Mouse (Mus musculus): ENCODE measurements around the gene Gpr83.

Gpr83 gene

DNA sequence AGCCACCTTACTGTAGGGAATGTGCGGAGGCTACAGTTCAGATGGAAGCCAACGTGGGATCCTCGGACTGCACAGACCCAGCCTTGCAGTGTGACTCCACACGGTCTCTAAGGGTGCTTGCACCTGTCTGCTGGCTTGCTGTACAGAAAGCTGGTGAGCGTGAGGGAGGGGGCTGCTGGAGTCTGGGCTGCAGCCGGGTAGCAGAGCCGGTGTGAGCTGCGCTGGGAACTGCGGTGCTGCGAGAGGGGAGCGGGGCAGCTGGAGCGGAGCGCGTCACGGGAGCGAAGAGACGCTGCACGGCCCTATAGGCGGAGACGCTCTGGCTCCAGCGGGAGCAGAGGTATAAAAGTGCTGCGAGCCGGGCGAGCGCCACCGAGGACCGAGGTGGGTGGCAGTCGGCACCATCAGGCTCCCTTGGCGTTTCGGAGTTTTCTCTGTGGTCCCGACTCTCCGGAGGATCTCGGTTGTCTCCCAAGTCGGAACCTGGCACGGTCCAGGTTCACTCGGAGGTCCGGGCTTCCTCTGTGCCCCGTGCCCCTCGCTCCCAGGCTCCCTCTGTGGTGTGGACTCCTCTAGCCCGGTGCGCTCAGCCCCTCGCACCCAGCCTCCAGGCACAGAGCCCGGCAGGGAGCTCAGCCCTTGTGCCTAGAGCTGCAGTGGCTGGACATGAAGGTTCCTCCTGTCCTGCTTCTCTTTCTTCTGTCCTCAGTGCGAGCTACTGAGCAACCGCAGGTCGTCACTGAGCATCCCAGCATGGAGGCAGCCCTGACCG, at the start of gene Gpr83:
Gpr83 (plus strand) TSS at position 343 of the 772 bp plus-strand sequence.
- DNase-seq (ENCODE audit: low spot score in 2 of 2): no peak

DNA sequence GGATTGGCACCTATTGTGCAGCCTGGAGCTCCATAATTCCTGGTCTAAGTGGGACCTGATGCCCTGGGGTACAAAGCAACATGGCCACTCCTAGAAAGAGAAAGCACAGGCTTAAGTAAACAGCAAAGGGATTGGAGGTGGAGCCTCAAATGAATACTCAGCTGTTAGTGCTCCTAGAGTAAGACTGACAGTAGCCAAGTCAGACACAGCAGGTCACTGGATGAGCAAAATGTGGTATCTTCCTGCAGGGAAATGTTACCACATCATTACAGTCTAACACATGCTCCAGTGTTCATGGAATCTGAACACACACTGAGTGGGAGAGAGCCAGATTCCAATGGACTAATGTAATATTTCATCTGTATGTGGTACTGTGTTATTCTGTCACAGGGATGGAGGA, 38.6 kb upstream of the Gpr83 start:
- DNase-seq (ENCODE audit: low spot score in 2 of 2): no peak

DNA sequence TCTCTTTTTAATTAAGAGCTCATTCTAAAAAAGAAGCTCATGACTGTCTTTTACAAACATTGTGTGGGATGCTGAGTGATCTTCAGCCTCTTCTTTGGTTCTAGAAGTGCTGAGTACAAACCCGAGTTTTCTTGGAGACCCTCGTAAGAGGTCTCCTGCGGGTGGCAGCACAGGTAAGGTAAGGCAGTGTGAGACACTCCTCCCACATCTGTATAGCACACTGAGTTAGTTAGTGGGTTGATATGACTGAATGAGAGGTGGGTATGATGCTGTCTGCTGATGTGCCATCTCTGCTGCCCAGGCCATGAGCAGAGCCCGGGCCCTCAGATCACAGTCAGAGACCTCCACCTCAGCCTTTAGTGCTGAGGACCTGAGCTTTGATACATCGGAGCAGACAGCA, 35.2 kb upstream of the Gpr83 start:
- no peak for DNase-seq (ENCODE audit: low spot score in 2 of 2)

DNA sequence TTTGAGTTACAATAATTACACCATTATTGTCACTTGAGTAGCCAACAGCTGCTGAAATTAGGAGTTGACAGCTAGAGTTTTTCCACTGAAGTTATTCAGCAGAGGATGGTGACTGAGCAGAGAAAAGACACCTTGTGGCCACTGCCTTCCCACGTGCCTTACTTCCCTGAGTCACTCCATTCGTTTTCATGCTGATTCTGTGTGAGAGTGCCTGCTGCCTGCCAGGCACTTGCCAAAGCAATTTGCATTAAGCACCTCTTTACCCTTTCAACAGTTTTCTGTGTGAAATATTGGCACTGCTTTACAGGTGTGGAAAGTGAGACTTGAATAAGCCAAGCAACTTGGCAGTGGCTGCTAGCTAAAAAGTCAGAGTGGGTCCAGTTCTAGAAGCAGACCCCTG, 32.1 kb upstream of the Gpr83 start:
- DNase-seq (ENCODE audit: low spot score in 2 of 2): no peak

DNA sequence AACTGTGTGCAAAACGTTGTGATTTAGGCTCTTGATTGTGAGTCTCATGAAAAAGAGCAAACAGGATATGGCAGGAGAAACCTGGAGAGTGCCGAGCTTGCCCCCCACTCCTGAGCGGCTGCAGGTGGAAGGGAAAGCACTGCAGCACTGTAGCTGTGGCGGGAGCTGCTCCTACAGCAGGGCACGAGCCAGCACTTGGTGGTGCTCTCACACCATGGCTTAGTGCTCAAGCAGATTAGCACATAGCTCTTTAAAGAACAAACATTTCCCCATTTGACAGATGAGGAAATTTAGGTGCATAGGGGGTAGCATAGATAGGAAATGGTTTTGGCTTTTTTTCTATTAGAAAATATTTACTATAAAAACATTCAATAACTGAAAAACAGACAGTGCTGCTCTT, 28.0 kb upstream of the Gpr83 start:
- DNase-seq (ENCODE audit: low spot score in 2 of 2): no peak

DNA sequence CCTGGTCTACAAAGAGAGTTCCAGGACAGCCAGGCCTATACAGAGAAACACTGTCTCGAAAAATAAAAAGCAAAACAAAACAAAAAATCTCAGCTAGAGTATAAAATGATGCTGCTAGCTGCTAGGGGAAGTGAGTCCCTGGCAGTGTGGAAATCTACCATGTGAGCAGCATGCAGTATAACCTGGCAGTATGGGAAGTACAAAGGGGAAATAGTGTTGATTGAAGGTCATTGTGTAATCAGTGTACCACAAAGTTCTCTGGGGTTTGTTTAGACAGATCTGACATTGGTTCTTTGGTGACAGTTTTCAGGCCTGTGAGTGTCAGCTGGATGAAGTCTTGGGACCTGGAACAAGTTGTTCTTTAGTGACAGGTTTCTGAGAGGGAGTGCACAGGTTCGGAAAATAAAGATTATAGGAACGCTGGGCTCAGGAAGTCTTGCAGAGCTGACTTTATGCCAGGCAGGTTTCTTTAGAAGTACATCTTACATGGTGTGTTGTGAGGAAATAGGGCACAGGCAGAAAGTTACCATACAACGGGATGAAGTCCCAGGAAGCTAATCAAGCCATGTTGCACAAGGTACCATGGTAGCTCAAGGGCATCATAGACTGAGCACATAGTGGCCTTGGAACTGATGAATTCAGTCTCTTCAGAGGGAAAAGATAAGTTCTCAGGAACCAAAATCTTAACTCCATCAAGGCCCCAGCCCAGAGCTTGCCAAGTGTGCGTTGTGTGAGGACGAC, 24.5 kb upstream of the Gpr83 start:
- DNase-seq (ENCODE audit: low spot score in 2 of 2): no peak

DNA sequence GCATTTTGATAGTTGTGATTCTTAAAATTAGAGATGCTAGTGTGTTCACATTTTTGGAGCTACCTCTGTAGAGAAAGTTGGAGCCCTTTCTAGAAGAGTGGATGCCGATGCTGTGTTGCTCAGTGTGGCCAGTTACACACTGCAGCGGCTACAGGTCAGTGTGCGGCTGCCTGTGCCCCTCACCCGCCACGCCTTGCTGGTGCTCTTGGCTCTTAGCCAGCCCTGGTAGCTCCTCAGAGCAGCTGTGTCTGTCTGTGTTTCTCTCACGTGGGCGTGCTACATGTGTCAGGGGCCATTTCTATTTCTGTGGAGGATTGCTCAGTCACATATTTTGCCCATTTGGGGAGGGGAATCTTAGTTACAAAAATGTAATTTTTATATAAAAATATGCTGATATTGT, 20.5 kb upstream of the Gpr83 start:
- no peak for DNase-seq (ENCODE audit: low spot score in 2 of 2)

DNA sequence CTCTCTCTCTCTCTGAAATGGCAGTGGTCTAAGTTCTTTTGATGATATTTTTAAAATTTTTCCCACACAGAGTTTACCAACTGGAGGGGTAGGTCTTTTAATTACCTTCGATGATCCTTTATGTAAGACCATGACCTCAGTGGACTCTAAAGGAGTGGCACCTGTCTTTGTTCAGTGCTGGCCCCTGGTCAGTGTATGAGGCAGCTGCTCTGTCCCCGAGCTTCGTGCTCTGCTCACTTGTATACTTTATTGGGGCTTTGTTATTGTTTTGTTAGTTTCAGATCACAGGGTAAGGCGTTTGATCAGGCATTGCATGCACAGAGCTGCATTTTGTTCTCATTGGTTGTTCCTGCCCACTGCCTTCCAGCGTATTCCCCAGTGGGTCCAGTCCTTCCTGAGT, 20.0 kb upstream of the Gpr83 start:
- DNase-seq (ENCODE audit: low spot score in 2 of 2): no peak

DNA sequence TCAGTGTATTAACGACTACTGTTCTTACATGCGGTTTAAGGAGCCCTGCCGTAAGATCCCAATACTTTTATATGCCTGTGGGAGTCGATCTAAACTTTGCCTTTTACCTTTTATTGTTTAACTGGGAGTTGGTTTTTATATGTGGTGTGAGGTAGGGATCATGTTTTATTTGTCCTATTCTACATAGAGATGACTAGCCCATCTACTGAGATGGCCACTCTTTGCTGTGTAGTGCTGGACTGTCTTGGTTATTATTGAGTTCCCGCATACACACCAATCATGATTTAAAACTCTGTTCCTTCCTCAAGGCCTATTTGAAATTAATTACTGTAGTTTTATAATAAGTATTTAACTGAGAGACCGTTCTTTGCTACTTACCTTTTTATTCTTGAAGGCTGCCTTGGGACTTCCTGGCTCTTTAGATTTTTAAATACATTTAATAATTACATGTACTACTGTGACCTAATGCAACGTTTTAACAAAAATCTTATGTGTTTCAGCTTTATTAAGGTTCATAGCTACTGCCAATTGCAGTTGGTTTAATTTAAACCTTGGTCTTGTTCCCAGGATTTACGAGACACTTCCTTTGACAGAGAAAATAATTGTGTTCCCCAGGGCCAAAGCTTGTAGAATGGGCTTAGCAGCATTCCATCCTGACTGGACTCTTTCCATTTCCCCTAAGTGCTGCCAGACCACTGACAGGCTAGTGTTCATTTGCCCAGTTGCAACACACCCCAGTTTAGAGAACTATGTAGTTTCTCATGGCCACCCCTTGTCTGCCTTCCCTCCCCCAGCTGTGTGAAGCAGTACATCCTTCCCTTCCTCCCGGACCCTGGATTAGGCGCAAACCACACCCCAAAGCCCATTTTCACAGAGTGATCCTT, 17.9 kb upstream of the Gpr83 start:
- peak; percentile 21 to 27 for DNase-seq (ENCODE audit: low spot score in 2 of 2)

DNA sequence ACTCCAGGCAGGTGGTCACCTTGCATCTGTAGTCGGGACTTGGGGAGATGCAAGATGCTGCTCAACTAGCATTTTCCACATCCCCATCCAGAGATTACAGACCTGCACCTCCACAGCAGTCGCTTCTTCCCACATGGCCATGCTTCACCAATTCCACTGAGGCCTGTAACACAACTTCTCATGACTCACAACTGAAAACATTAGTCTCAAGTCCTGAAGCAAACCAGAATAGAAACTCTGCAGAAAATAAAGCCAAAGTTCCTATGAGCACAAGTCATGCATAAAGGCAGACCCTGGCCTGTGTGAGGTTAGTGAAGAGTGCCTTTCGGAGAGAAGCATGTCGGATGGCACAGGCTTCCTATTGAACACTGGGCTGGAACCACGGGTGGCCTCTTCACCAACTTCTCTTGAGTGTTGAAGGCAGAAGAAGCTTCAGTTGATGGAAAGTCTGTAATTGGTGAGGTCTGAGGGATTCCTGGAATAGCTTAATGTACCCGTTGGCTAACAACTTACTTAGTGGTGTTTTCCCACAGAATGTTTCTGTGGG, 16.6 kb upstream of the Gpr83 start:
- DNase-seq (ENCODE audit: low spot score in 2 of 2): no peak

DNA sequence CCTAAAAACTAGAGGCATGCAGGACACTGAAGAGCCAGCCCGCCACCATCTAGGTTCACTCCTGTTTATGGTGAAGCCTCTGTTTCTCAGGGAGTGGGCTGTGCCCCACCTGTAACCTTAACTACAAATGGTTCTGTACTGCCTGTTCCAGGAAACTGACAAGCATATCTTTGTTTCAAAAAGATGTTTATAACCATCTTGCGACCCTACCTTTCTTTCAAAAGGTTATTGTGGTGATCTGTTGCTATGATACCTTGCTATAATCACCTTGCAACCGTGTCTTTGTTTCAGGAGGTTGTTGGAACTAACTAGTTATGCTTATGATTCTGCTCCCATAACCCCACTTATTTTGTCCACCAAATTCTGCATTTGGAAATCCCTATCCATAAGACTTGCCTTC, 16.1 kb upstream of the Gpr83 start:
- DNase-seq (ENCODE audit: low spot score in 2 of 2): no peak

DNA sequence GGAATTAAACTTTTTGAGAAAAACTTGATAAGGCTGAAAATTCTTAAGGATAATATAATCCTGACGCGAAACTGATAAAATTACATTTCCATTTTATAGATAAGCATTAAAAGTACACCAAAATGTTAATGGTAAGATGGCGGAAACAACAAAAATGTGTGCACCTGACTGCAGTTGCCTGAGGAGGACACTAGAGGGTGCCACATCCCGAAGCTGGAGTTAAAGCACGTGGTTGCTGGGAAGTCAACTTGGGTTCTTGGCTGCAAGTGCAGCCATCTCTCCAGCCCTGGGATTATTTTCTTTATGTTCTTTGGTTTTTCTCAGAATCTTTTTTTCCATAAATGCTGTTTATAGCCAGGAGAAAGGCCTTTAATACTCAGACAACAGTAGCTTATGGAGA, 13.6 kb upstream of the Gpr83 start:
- no peak for DNase-seq (ENCODE audit: low spot score in 2 of 2)

DNA sequence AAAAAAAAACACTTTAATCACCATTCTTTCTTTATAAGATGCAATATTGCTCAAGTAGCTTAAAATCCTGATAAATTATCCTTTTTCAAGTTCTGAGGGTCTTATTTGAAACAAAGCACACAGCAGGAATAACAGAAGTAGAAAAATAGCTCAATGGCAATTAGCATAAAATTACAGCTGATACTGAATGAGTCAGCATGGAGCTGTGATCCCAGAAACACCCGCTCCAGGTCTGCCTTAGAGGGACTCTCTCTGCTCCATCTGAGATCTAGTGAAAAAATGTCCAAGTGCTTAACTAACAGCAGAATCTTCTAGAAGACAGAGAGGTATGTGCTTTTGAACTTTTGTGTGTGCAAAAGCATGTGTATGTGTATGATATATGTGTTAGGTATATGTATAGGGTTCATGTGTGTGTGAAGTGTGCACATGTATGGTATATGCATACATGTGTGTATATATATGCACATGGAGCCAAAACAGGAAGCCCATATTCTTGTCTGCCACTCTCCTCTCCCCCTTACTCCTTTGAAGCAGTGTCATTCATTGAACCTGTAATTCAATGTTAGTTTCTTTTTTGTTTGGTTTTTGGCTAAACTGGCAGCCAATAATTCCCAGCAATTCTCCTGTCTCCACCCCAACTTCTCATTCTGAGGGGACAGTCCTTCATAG, 11.6 kb upstream of the Gpr83 start:
- DNase-seq (ENCODE audit: low spot score in 2 of 2): no peak

DNA sequence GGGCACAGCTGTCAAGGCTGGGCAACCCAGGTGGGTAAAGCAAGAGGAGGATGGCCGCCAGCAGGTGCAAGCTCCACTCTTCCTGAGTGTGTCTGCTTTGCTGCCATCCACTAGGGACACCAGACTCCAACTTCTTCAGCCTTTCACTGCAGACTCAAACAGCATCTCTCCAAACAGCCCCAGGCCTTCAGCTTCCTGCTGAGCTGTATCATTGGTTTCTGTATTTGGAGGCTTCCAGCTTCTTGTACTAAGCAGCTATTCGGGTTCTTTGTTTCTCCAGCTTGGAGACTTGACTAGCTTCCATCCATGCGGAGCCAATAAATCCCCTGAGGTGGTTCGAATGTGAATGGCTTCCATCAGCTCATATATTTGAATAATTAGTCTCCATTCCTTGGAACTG, 5.4 kb upstream of the Gpr83 start:
- no peak for DNase-seq (ENCODE audit: low spot score in 2 of 2)

DNA sequence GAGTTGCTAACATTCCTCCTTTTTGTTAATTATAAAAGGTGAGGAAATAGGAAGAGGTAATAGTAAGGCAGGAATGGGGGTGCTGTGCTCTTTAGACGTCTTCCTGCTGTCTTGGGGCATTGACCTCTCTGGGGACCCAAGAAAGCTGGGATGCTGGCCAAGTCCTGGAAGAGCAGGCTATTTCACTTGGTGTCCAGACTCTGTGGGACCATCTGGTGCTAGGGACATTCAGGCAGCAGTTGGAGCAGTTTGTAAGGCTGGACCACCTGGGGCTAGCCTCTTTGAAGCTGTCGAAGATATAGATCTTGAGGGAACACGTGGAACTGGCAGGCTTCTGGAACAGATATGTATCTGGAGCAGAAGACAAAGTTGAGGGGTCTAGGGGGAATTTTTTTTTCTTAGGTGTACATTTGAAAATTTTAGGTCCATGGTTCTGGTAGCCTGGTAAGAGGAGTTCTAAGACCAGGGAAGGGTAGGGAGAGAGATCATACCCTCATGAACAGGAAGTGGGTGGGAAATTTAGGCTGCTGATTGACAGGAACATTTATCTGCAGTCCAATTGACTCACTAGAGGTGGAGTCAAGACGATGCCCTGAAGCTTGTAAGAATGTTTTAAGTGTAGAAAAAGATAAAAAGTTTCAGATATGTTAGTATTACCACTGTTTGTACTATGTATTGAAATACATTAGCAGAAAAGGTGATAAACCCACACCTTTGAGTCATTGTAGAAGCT, 2.9 kb upstream of the Gpr83 start:
- no peak for DNase-seq (ENCODE audit: low spot score in 2 of 2)

DNA sequence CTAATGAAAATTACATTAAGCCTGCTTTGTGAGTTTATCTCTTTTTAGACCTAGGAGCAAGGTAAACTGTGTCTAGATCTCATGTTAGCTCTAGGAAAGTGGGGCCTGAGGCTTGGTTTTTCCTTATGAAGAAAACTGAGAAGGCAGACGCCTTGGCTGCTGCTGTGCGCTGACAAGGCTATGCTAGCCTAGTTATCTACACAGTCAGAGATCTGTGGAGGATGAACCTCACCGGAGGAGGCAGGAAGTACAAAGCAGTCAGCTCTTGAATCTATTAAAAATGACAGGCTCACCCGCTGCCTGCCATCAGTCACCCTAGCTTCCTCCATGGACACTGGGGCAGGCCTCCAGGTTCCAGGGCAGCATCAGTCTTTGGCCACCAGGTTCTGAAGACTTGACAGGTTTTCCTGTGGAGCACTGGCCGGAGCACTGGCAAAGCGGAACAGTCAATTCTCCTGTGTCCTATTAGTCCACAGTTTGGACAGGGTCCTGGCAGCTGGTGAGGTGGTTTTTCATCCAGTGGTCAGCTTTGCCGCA, 1.8 kb upstream of the Gpr83 start:
- no peak for DNase-seq (ENCODE audit: low spot score in 2 of 2)

DNA sequence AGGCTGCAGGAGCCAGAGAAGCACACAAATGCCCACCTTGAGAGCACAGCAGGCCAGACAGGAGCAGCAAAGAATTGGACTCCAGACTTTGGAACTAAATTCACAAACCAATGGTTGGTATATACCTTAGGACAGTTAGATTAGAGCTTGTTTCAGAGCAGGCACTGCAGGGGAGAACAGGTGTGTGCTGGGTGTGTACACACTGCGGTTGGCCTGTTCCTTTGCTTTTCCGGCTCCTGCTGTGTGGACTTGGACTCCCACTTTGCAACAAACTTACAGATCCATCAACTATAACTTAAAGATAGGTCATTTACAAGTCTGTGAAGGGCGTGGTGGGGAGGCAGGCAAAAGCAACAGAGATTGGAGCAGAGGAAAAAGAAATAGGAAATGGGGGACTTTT, 1.2 kb upstream of the Gpr83 start:
- no peak for DNase-seq (ENCODE audit: low spot score in 2 of 2)

DNA sequence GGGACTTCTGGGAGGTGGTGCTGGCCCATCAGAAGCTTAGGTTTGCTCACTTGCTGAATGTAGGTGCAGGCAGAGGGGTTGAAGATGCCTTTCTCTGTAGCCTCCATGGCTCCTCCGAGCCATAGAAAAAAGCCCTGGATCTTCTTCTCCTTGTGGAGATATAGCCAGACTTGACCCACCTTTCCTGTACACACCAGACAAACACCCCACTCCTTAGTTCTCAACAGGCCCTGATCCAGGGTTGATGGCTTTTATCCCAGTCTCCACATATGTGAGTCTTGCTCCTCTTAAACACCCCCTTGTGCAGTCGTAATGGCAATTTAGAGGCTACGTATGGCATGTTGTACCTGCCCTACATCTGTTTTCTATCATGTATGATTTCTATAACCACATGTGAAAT, 3.1 kb downstream of the Gpr83 start:
- DNase-seq (ENCODE audit: low spot score in 2 of 2): no peak

DNA sequence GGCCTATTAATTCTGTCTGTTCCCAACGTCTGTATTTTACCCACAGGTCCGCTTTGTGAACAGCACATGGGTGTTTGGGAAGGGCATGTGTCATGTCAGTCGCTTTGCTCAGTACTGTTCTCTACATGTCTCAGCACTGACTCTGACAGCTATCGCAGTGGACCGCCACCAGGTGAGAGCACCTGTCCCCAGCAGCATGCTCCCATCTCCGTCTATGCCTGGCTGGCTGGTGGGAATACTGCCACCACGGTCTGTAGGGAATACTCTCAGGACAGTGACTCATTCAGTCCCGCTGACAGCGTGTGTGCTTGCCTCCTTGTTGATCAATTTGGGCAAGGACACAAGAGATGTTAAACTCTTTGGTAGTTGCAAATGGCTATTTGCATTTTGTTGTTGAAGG, 4.7 kb downstream of the Gpr83 start:
- DNase-seq (ENCODE audit: low spot score in 2 of 2): no peak

DNA sequence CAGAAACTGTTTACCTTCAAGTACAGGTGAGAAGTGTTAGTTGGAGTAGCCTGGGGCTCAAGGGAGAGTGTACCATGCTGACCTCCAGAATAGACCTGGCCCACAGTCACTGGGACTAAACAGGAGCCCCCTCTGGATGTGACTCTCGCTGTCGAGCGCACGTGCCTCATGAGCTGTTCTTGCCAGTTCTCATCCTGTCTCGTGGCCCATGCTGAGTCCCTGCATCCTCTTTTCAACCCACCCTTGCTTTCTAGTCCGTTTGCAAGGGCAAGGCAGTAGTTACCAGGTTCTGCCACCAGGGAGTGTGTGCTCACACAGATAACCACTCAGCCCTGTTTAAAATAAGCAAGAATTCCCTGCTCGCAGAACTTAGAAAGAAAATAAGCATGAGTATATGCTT, 6.9 kb downstream of the Gpr83 start:
- DNase-seq (ENCODE audit: low spot score in 2 of 2): no peak

DNA sequence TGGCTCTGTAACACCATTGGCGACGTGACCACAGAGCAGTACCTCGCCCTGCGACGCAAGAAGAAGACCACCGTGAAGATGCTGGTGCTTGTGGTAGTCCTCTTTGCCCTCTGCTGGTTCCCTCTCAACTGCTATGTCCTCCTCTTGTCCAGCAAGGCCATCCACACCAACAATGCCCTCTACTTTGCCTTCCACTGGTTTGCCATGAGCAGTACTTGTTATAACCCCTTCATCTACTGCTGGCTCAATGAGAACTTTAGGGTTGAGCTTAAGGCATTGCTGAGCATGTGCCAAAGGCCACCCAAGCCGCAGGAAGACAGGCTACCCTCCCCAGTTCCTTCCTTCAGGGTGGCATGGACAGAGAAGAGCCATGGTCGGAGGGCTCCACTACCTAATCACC, 8.3 kb downstream of the Gpr83 start:
- no peak for DNase-seq (ENCODE audit: low spot score in 2 of 2)

Data from heart, adult 9 months (tissue).